Mouse (Mus musculus) left cerebral cortex, adult 2 months (tissue): Measurements from ENCODE around the gene Igsf6. TPM values are rescaled to one million over a fixed set of nuclear protein-coding genes. Genes with fewer than 3 reads are reported as not detected.

Source experiments
- DNase-seq, 2 experiments: peaks; one replicate each; pipeline ENCODE4 v3.0.0; 2021 to 2022; ENCODE audit warnings: low spot score in 2 of 2, mixed read lengths in 1 of 2; ENCODE audit errors: extremely low spot score in 1 of 2
- H3K27ac ChIP-seq: fragments of 200-600 bp; 2 replicates; pipeline ENCODE4 v1.8.1; 2022
- H3K4me3 ChIP-seq: fragments of 200-600 bp; 2 replicates; pipeline ENCODE4 v1.8.1; 2022
- CTCF ChIP-seq: fragments of 200-600 bp; IDR thresholded peaks from 2 replicates; pipeline ENCODE4 v1.8.1; 2022; ENCODE audit warnings: antibody characterized with exemption, mild to moderate bottlenecking, moderate library complexity
- intact Hi-C: fragments of 180-260 bp; cut with DNase I; formaldehyde crosslinking; loops from one replicate; pipeline ENCODE4 v1.15.1; 2025
- total RNA-seq, 2 experiments: library from RNA; stranded (reverse); gene quantifications; 2 replicates each; pipeline ENCODE4 v1.2.3; 2021

Igsf6 gene
- total RNA-seq, 2 experiments from 2014 or later, result 0.21 to 0.32 TPM

GRCm38 (mm10) chr7:121025221-121026008, 49.0 kb downstream of the Igsf6 start:
- DNase-seq, result no peak
- no peak overlapping the region for H3K27ac ChIP-seq
- no peak for TF ChIP-seq CTCF
- intact Hi-C loops, result no loop called here
- H3K4me3 ChIP-seq, result no peak overlapping the region

GRCm38 (mm10) chr7:121020277-121020676, 54.1 kb downstream of the Igsf6 start:
- intact Hi-C loops, result no loop called here
- Histone ChIP-seq H3K27ac (no peak overlapping the region), H3K4me3 (no peak overlapping the region)
- peak; percentile 31 for TF ChIP-seq CTCF
- peak; percentile 17 for DNase-seq

GRCm38 (mm10) chr7:121018778-121019177, 55.6 kb downstream of the Igsf6 start:
- H3K27ac ChIP-seq, result no peak overlapping the region
- no peak for TF ChIP-seq CTCF
- intact Hi-C loops, result no loop called here

GRCm38 (mm10) chr7:121014486-121014885, 59.9 kb downstream of the Igsf6 start:
- DNase-seq, result no peak
- H3K4me3 ChIP-seq, result no peak overlapping the region
- intact Hi-C loops, result no loop called here
- no peak for TF ChIP-seq CTCF
- H3K27ac ChIP-seq, result no peak overlapping the region

More at GRCm38 (mm10) chr7:121018778-121019177, 55.6 kb downstream of the Igsf6 start:
- no peak overlapping the region for H3K4me3 ChIP-seq
- DNase-seq, result no peak

Other genes starting within 250 kb of the Igsf6 start
- gene Eef2k, start 231.7 kb downstream of the Igsf6 start, total RNA-seq, result 10 to 100 TPM; 34.1 to 34.4 TPM
- 10 to 100 TPM; 26.4 to 27.8 TPM for gene Polr3e, start 156.8 kb downstream of the Igsf6 start, total RNA-seq
- gene Cdr2, start 92.3 kb downstream of the Igsf6 start, total RNA-seq, result 1 to 10 TPM; 9.5 to 9.8 TPM
- gene Mfsd13b, start 92.1 kb downstream of the Igsf6 start, total RNA-seq, result under 1 TPM; 0.44 to 0.86 TPM
- gene Mettl9, start 40.1 kb downstream of the Igsf6 start, total RNA-seq, result 10 to 100 TPM; 81.9 to 93.1 TPM
- gene Otoa, start 7.1 kb upstream of the Igsf6 start, total RNA-seq, result under 1 TPM; 0.18 to 0.37 TPM